Mouse (Mus musculus) heart, adult 2 months (tissue): ENCODE results near the gene Gm42791. TPM values are rescaled to one million over a fixed set of nuclear protein-coding genes. Genes with fewer than 3 reads are reported as not detected.

ENCODE experiments used
- DNase-seq, 2 experiments: peaks; one replicate each; pipeline ENCODE4 v3.0.0; 2021
- H3K27ac ChIP-seq: fragments of 200-600 bp; 2 replicates; pipeline ENCODE4 v1.8.1; 2022
- H3K27me3 ChIP-seq: fragments of 200-500 bp; 2 replicates; pipeline ENCODE4 v1.6.1; 2012; ENCODE audit warnings: mild to moderate bottlenecking, low read length, inconsistent platforms, mixed read lengths; ENCODE audit not compliant: control insufficient read depth, insufficient read depth
- H3K36me3 ChIP-seq: fragments of 200-500 bp; 2 replicates; pipeline ENCODE4 v1.6.1; 2012; ENCODE audit warnings: low read length, inconsistent platforms; ENCODE audit not compliant: control insufficient read depth, insufficient read depth
- H3K4me1 ChIP-seq: fragments of 200-500 bp; 2 replicates; pipeline ENCODE4 v1.6.1; 2011; ENCODE audit warnings: low read length; ENCODE audit not compliant: control insufficient read depth, insufficient read depth
- H3K4me3 ChIP-seq: fragments of 200-600 bp; 2 replicates; pipeline ENCODE4 v1.8.1; 2022
- H3K79me2 ChIP-seq: fragments of 200-500 bp; replicated peaks from 2 replicates; pipeline ENCODE4 v1.6.1; 2012; ENCODE audit warnings: mild to moderate bottlenecking, inconsistent platforms, low read length, moderate library complexity, mixed read lengths; ENCODE audit not compliant: control insufficient read depth, insufficient read depth
- H3K9ac ChIP-seq: fragments of 200-500 bp; 2 replicates; pipeline ENCODE4 v1.6.1; 2012; ENCODE audit warnings: low read depth, mild to moderate bottlenecking, control low read depth, inconsistent platforms, low read length, mixed read lengths
- CTCF ChIP-seq: fragments of 200-600 bp; IDR thresholded peaks from 2 replicates; pipeline ENCODE4 v1.8.1; 2022; ENCODE audit warnings: antibody characterized with exemption, mild to moderate bottlenecking, moderate library complexity
- EP300 ChIP-seq: fragments of 200-500 bp; IDR thresholded peaks from 2 replicates; pipeline ENCODE4 v1.6.1; 2011; ENCODE audit warnings: low read depth, low read length, control low read depth; ENCODE audit not compliant: insufficient read depth
- POLR2A ChIP-seq: fragments of 200-500 bp; IDR thresholded peaks from 2 replicates; pipeline ENCODE4 v1.6.1; 2011; ENCODE audit warnings: mild to moderate bottlenecking, low read depth, low read length, control low read depth; ENCODE audit not compliant: insufficient read depth
- WGBS: fragments of 180-500 bp; shearing (Covaris S2); methylation state at CpG from one replicate; pipeline ENCODE4 v1.1.7; 2018; 5-methylcytosine and 5-hydroxymethylcytosine counted together
- intact Hi-C: fragments of 180-260 bp; cut with DNase I; formaldehyde crosslinking; loops from one replicate; pipeline ENCODE4 v1.15.1; 2025
- polyA plus RNA-seq: library from polyadenylated mRNA; depleted of rRNA; stranded (reverse); fragments of >200 nt; gene quantifications from 2 replicates; pipeline ENCODE4 v1.2.3, GENCODE M21; 2012; rRNA removed
- total RNA-seq, 2 experiments: library from RNA; stranded (reverse); gene quantifications; 2 replicates each; pipeline ENCODE4 v1.2.3; 2021

The Gm42791 gene
- total and polyA plus RNA-seq, 3 experiments: 5.7 to 5.9 TPM; not detected in 1

GRCm38 (mm10) chr5:148855047-148855446 lies 139.9 kb downstream of the Gm42791 start:
- 71% methylated on average over 8 of the region's 8 CpGs for WGBS
- no peaks in the 10 kb centered on the region for H3K27me3 ChIP-seq
- H3K4me1 ChIP-seq: no peaks in the 10 kb centered on the region

DNA sequence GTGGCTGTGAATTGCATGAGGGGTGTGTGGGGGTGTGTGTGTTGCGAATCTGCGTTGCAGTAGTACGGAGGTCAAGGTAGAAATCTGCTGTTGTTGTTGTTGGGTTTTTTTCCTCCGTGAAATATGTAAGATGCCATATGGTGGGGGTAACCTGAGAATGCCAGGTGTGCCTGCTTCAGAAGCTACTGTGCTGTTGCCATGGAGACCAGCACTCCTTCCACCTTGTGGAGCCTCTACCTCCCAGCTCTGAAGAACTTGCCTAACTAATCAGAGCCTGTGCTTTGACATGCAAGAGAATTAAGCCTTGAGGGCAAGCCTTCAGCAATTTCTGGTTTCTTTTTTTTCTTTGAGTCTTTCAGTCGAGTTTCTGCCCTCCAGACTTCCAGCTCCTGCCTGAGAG lies 140.8 kb downstream of the Gm42791 start:
- no peak overlapping the region for H3K4me3 ChIP-seq
- no peak overlapping the region for H3K27ac ChIP-seq
- H3K36me3 ChIP-seq: no peaks in the 10 kb centered on the region
- TF ChIP-seq CTCF (no peak), EP300 (no peak), POLR2A (no peak)
- DNase-seq: no peak
- intact Hi-C loops: no loop called here
- no peaks in the 10 kb centered on the region for H3K27me3 ChIP-seq
- no peak overlapping the region for H3K9ac ChIP-seq
- 42% methylated on average over 5 of the region's 5 CpGs for WGBS
- no peaks in the 10 kb centered on the region for H3K79me2 ChIP-seq
- H3K4me1 ChIP-seq: no peaks in the 10 kb centered on the region

More at GRCm38 (mm10) chr5:148855047-148855446, 139.9 kb downstream of the Gm42791 start:
- TF ChIP-seq CTCF (no peak), POLR2A (no peak), EP300 (no peak)
- Histone ChIP-seq H3K4me3 (no peak overlapping the region), H3K79me2 (no peaks in the 10 kb centered on the region), H3K27ac (no peak overlapping the region), H3K9ac (no peak overlapping the region), H3K36me3 (no peaks in the 10 kb centered on the region)
- DNase-seq: no peak
- intact Hi-C loops: no loop called here

- no peaks in the 10 kb centered on the region for H3K4me1 ChIP-seq
- no peak overlapping the region for H3K9ac ChIP-seq
- intact Hi-C loops: no loop called here
- no peaks in the 10 kb centered on the region for H3K27me3 ChIP-seq
- TF ChIP-seq EP300 (no peak), POLR2A (no peak), CTCF (no peak)
- H3K36me3 ChIP-seq: no peaks in the 10 kb centered on the region
- H3K4me3 ChIP-seq: no peak overlapping the region
- no peak overlapping the region for H3K27ac ChIP-seq
- DNase-seq: no peak
- H3K79me2 ChIP-seq: no peaks in the 10 kb centered on the region
- 64% methylated on average over 6 of the region's 6 CpGs for WGBS
These were observed 145.4 kb downstream of the Gm42791 start for GRCm38 (mm10) chr5:148849516-148849915.

GRCm38 (mm10) chr5:148847032-148847431 lies 147.9 kb downstream of the Gm42791 start:
- Histone ChIP-seq H3K4me1 (no peaks in the 10 kb centered on the region), H3K9ac (no peak overlapping the region), H3K36me3 (no peaks in the 10 kb centered on the region), H3K27me3 (no peaks in the 10 kb centered on the region), H3K4me3 (no peak overlapping the region), H3K79me2 (no peaks in the 10 kb centered on the region), H3K27ac (no peak overlapping the region)
- intact Hi-C loops: no loop called here
- no peak for DNase-seq
- TF ChIP-seq POLR2A (no peak), CTCF (peak; percentile 24), EP300 (no peak)
- WGBS: 94% methylated on average over 5 of the region's 5 CpGs

Other genes with a start within 250 kb of the Gm42791 start
- gene Katnal1, start 65.8 kb downstream of the Gm42791 start, total RNA-seq: 10 to 100 TPM in 1 of 2 experiments, 1 to 10 TPM in 1; 9.5 to 10.4 TPM
- 4.8 and 8.7 TPM in 2 replicates for gene Katnal1, start 65.8 kb downstream of the Gm42791 start, polyA plus RNA-seq
- 10 to 100 TPM; 17.5 to 21.0 TPM for gene Uspl1, start 189.2 kb upstream of the Gm42791 start, total RNA-seq
- 7.4 and 13.4 TPM in 2 replicates for gene Uspl1, start 189.2 kb upstream of the Gm42791 start, polyA plus RNA-seq
- 100 to 1,000 TPM in 1 of 2 experiments, 10 to 100 TPM in 1; 88.9 to 103 TPM for gene Hmgb1, start 189.3 kb upstream of the Gm42791 start, total RNA-seq
- 23.7 and 42.4 TPM in 2 replicates for gene Hmgb1, start 189.3 kb upstream of the Gm42791 start, polyA plus RNA-seq